Mouse (Mus musculus) liver, embryonic 11.5 days (tissue): ENCODE data around the gene Sptan1. TPM values are rescaled to one million over a fixed set of nuclear protein-coding genes. Genes with fewer than 3 reads are reported as not detected.

ENCODE experiments used
- ATAC-seq: fragments of 200-750 bp; cut with Nextera tagmentation; replicated peaks from 2 replicates; pipeline ENCODE4 v1.8.0; 2017; ENCODE audit warnings: moderate number of reproducible peaks, mild to moderate bottlenecking, moderate TSS enrichment, moderate library complexity; ENCODE audit not compliant: low FRiP score
- DNase-seq: peaks from one replicate; pipeline ENCODE4 v3.0.0-alpha.2; 2017; ENCODE audit warnings: low spot score
- H3K27ac ChIP-seq: fragments of 300-500 bp; sonication (generic); 2 replicates; pipeline ENCODE4 v1.5.1; 2014; ENCODE audit warnings: mild to moderate bottlenecking, low read depth, low read length, control low read depth
- H3K27me3 ChIP-seq: fragments of 300-500 bp; sonication (generic); replicated peaks from 2 replicates; pipeline ENCODE4 v1.6.1; 2014; ENCODE audit warnings: low read length, mixed read lengths; ENCODE audit not compliant: control insufficient read depth, insufficient read depth
- H3K36me3 ChIP-seq: fragments of 300-500 bp; sonication (generic); 2 replicates; pipeline ENCODE4 v1.6.1; 2014; ENCODE audit warnings: mild to moderate bottlenecking, low read length, moderate library complexity, mixed read lengths; ENCODE audit not compliant: control insufficient read depth, insufficient read depth
- H3K4me1 ChIP-seq: fragments of 300-500 bp; sonication (generic); replicated peaks from 2 replicates; pipeline ENCODE4 v1.6.1; 2014; ENCODE audit warnings: low read length, mixed read lengths; ENCODE audit not compliant: control insufficient read depth, insufficient read depth
- H3K4me2 ChIP-seq: fragments of 300-500 bp; sonication (generic); 2 replicates; pipeline ENCODE4 v1.6.1; 2014; ENCODE audit warnings: mild to moderate bottlenecking, control low read depth, moderate library complexity
- H3K4me3 ChIP-seq: fragments of 300-500 bp; sonication (generic); 2 replicates; pipeline ENCODE4 v1.5.1; 2014; ENCODE audit warnings: low read depth, low read length, control low read depth
- H3K9ac ChIP-seq: fragments of 300-500 bp; sonication (generic); 2 replicates; pipeline ENCODE4 v1.6.1; 2014; ENCODE audit warnings: low read depth, low read length, control low read depth
- H3K9me3 ChIP-seq: fragments of 300-500 bp; sonication (generic); 2 replicates; pipeline ENCODE4 v1.6.1; 2016; ENCODE audit warnings: low read length, inconsistent platforms, mixed read lengths; ENCODE audit not compliant: control insufficient read depth
- WGBS: fragments of 180-500 bp; shearing (Covaris S2); extraction: QIAGEN DNeasy Blood & Tissue Kit; methylation state at CpG from one replicate; pipeline ENCODE4 v1.1.7; 2014; 5-methylcytosine and 5-hydroxymethylcytosine counted together
- polyA plus RNA-seq: library from polyadenylated mRNA; unstranded; fragments of >200 nt; fragmentation: Nextera tagmentation; extraction: Ambion mirVana; gene quantifications from 2 replicates; pipeline ENCODE4 v1.2.1, GENCODE M21; 2014

Sptan1 gene
- polyA plus RNA-seq = 40.4 and 50.2 TPM in 2 replicates

- under 1% methylated on average over 77 of the region's 82 CpGs for WGBS
- Histone ChIP-seq H3K36me3 (no peaks in the 10 kb centered on the region), H3K4me2 (peak within 1 kb of the TSS; percentile 89), H3K27ac (peak within 1 kb of the TSS; percentile 78), H3K27me3 (peaks cover 37% of the 10 kb centered on the region), H3K9me3 (no peaks in the 10 kb centered on the region), H3K4me1 (peaks cover 6% of the 10 kb centered on the region; the same call in 1 of the 2 replicates), H3K4me3 (peak within 1 kb of the TSS; percentile 85), H3K9ac (peak within 1 kb of the TSS; percentile 78)
- DNase-seq (peak; percentile 88), ATAC-seq (peak; percentile 92)
Measured at GRCm38 (mm10) chr2:29965250-29965843, at the start of gene Sptan1. TSS of gene Sptan1 (plus strand) at chr2:29965560.

GRCm38 (mm10) chr2:29917621-29918020 is 47.7 kb upstream of the Sptan1 start:
- DNase-seq (no peak), ATAC-seq (peak; percentile 70)
- H3K9ac ChIP-seq = no peak overlapping the region
- no peaks in the 10 kb centered on the region for H3K9me3 ChIP-seq
- H3K27ac ChIP-seq = no peak overlapping the region
- peaks cover 61% of the 10 kb centered on the region for H3K36me3 ChIP-seq
- H3K4me1 ChIP-seq = no peaks in the 10 kb centered on the region
- WGBS = 84% methylated on average over 11 of the region's 11 CpGs
- no peaks in the 10 kb centered on the region for H3K27me3 ChIP-seq
- H3K4me2 ChIP-seq = no peak overlapping the region
- H3K4me3 ChIP-seq = no peak overlapping the region

GRCm38 (mm10) chr2:29922011-29922410 is 43.3 kb upstream of the Sptan1 start:
- H3K27me3 ChIP-seq = no peaks in the 10 kb centered on the region
- ATAC-seq (no peak), DNase-seq (no peak)
- H3K27ac ChIP-seq = no peak overlapping the region
- no peak overlapping the region for H3K4me2 ChIP-seq
- no peak overlapping the region for H3K4me3 ChIP-seq
- no peak overlapping the region for H3K9ac ChIP-seq
- H3K4me1 ChIP-seq = no peaks in the 10 kb centered on the region
- H3K9me3 ChIP-seq = no peaks in the 10 kb centered on the region
- H3K36me3 ChIP-seq = peaks cover 61% of the 10 kb centered on the region
- WGBS = 78% methylated on average over 11 of the region's 11 CpGs

- H3K4me1 ChIP-seq = no peaks in the 10 kb centered on the region
- no peak overlapping the region for H3K9ac ChIP-seq
- WGBS = 89% methylated on average over 5 of the region's 5 CpGs
- H3K27me3 ChIP-seq = no peaks in the 10 kb centered on the region
- DNase-seq (no peak), ATAC-seq (no peak)
- H3K9me3 ChIP-seq = no peaks in the 10 kb centered on the region
- no peak overlapping the region for H3K4me2 ChIP-seq
- H3K36me3 ChIP-seq = peaks cover 46% of the 10 kb centered on the region
- no peak overlapping the region for H3K4me3 ChIP-seq
- no peak overlapping the region for H3K27ac ChIP-seq
Measured at GRCm38 (mm10) chr2:29926542-29926941, 38.8 kb upstream of the Sptan1 start.

GRCm38 (mm10) chr2:29930506-29930905 is 34.9 kb upstream of the Sptan1 start:
- no peaks in the 10 kb centered on the region for H3K4me1 ChIP-seq
- H3K9me3 ChIP-seq = no peaks in the 10 kb centered on the region
- no peak for DNase-seq
- WGBS = 87% methylated on average over 10 of the region's 10 CpGs
- no peak overlapping the region for H3K4me2 ChIP-seq
- no peak for ATAC-seq
- no peak overlapping the region for H3K9ac ChIP-seq
- no peak overlapping the region for H3K4me3 ChIP-seq
- peaks cover 26% of the 10 kb centered on the region for H3K36me3 ChIP-seq
- H3K27me3 ChIP-seq = no peaks in the 10 kb centered on the region
- no peak overlapping the region for H3K27ac ChIP-seq

GRCm38 (mm10) chr2:29931194-29931593 is 34.2 kb upstream of the Sptan1 start:
- no peaks in the 10 kb centered on the region for H3K9me3 ChIP-seq
- H3K4me3 ChIP-seq = no peak overlapping the region
- WGBS = 90% methylated on average over 6 of the region's 6 CpGs
- H3K4me2 ChIP-seq = no peak overlapping the region
- peaks cover 19% of the 10 kb centered on the region for H3K36me3 ChIP-seq
- no peak overlapping the region for H3K9ac ChIP-seq
- H3K4me1 ChIP-seq = peaks cover 4% of the 10 kb centered on the region
- H3K27ac ChIP-seq = no peak overlapping the region
- DNase-seq (no peak), ATAC-seq (no peak)
- H3K27me3 ChIP-seq = no peaks in the 10 kb centered on the region

- no peaks in the 10 kb centered on the region for H3K27me3 ChIP-seq
- WGBS = 2% methylated on average over 44 of the region's 44 CpGs
- peaks cover 4% of the 10 kb centered on the region for H3K4me1 ChIP-seq
- H3K4me2 ChIP-seq = peak within 1 kb of the TSS; percentile 58
- peak; percentile 93 for ATAC-seq
- no peaks in the 10 kb centered on the region for H3K36me3 ChIP-seq
- DNase-seq = peak; percentile 98
- peak within 1 kb of the TSS; percentile 81 for H3K27ac ChIP-seq
- H3K4me3 ChIP-seq = peak within 1 kb of the TSS; percentile 92
- H3K9me3 ChIP-seq = no peaks in the 10 kb centered on the region
- H3K9ac ChIP-seq = peak within 1 kb of the TSS; percentile 79
Measured at GRCm38 (mm10) chr2:29934906-29935599, 30.3 kb upstream of the Sptan1 start, which contains the start of gene Gle1. TSS of gene Gle1 (plus strand) at chr2:29935426.

- no peak overlapping the region for H3K4me3 ChIP-seq
- H3K27me3 ChIP-seq = no peaks in the 10 kb centered on the region
- no peak overlapping the region for H3K9ac ChIP-seq
- H3K27ac ChIP-seq = no peak overlapping the region
- ATAC-seq = no peak
- 89% methylated on average over 9 of the region's 9 CpGs for WGBS
- no peak for DNase-seq
- H3K36me3 ChIP-seq = peaks cover 19% of the 10 kb centered on the region
- no peak overlapping the region for H3K4me2 ChIP-seq
- peaks cover 4% of the 10 kb centered on the region for H3K4me1 ChIP-seq
- H3K9me3 ChIP-seq = no peaks in the 10 kb centered on the region
Measured at GRCm38 (mm10) chr2:29940073-29940472, 25.3 kb upstream of the Sptan1 start.

GRCm38 (mm10) chr2:29940826-29941225 is 24.5 kb upstream of the Sptan1 start:
- no peak for ATAC-seq
- H3K27ac ChIP-seq = no peak overlapping the region
- WGBS = 88% methylated on average over 7 of the region's 7 CpGs
- H3K9ac ChIP-seq = no peak overlapping the region
- no peak overlapping the region for H3K4me2 ChIP-seq
- peaks cover 22% of the 10 kb centered on the region for H3K36me3 ChIP-seq
- DNase-seq = no peak
- H3K4me3 ChIP-seq = no peak overlapping the region
- no peaks in the 10 kb centered on the region for H3K27me3 ChIP-seq
- H3K9me3 ChIP-seq = no peaks in the 10 kb centered on the region
- H3K4me1 ChIP-seq = peaks cover 4% of the 10 kb centered on the region
